Mouse (Mus musculus): ENCODE results near the gene Prkch. TPM values are rescaled to one million over a fixed set of nuclear protein-coding genes. Genes with fewer than 3 reads are reported as not detected.

The Prkch gene
- polyA plus RNA-seq, 1 experiment: 43.1 TPM

DNA sequence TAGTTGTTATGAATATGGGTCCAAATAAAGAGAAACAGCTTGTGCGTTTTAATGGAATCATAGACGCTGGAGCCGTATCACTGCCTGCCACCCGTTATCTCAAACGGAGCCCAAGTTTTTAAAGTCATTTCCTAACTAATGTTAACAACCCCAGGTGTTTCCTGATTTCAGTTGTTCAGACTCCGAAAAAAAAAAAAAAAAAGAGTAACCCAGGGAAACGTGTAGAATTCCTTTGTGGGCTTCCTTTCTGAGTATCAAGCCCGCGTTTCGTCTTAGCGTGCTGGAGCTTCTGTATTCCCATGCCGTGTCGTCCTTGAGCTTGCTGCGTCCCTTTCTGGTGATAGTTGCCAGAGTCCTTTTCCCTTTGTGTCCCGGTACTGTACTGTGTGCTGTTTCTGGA is 10.0 kb upstream of the Prkch start:
- 8% methylated on average over 15 of the region's 15 CpGs for WGBS
- no peaks in the 10 kb centered on the region for H3K27me3 ChIP-seq (ENCODE audit: control insufficient read depth, insufficient read depth, low read length)
- H3K4me3 ChIP-seq (ENCODE audit: control insufficient read depth, insufficient read depth, low read length): peak overlapping the region; percentile 38
- peaks cover 17% of the 10 kb centered on the region for H3K4me1 ChIP-seq (replicated peaks; ENCODE audit: control insufficient read depth, insufficient read depth, low read length)
- DNase-seq: no peak
- TF ChIP-seq CTCF (IDR thresholded peaks at IDR 0.05; ENCODE audit: borderline replicate concordance, control insufficient read depth, extremely low read depth, insufficient read depth, low read length, poor library complexity): no peak
- TF ChIP-seq POLR2A (IDR thresholded peaks at IDR 0.05; ENCODE audit: control insufficient read depth, extremely low read depth, insufficient read depth, low read length, poor library complexity): no peak
- H3K36me3 ChIP-seq (ENCODE audit: control insufficient read depth, insufficient read depth, low read length): no peaks in the 10 kb centered on the region
- H3K27ac ChIP-seq (ENCODE audit: control insufficient read depth, insufficient read depth, low read length): peak overlapping the region; percentile 22; the same call in 1 of the 2 replicates

DNA sequence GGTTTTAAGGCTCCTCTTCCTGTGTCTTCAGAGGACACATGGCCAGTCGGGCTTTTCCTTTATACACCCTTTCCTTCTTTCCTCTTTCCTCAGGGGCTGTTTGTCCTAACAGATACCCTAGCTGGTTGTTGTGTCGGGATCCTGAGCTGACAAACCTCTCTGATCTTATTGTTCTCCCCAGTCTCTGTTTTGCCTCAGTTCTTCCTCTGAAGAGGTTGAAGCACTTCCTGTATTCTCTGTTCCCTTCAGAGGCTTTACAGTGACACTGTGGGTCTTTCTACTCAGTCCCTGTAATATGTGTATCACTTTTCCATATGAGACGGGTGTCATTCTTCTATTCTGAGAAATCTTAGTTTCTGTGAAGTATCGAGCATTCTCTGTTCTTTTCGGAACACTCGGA is 6.5 kb upstream of the Prkch start:
- WGBS: 47% methylated on average over 6 of the region's 6 CpGs
- peaks cover 22% of the 10 kb centered on the region for H3K4me1 ChIP-seq (replicated peaks; ENCODE audit: control insufficient read depth, insufficient read depth, low read length)
- H3K27me3 ChIP-seq (ENCODE audit: control insufficient read depth, insufficient read depth, low read length): no peaks in the 10 kb centered on the region
- peak overlapping the region; percentile 36; the same call in 1 of the 2 replicates for H3K27ac ChIP-seq (ENCODE audit: control insufficient read depth, insufficient read depth, low read length)
- no peak for TF ChIP-seq CTCF (IDR thresholded peaks at IDR 0.05; ENCODE audit: borderline replicate concordance, control insufficient read depth, extremely low read depth, insufficient read depth, low read length, poor library complexity)
- TF ChIP-seq POLR2A (IDR thresholded peaks at IDR 0.05; ENCODE audit: control insufficient read depth, extremely low read depth, insufficient read depth, low read length, poor library complexity): no peak
- no peaks in the 10 kb centered on the region for H3K36me3 ChIP-seq (ENCODE audit: control insufficient read depth, insufficient read depth, low read length)
- no peak overlapping the region for H3K4me3 ChIP-seq (ENCODE audit: control insufficient read depth, insufficient read depth, low read length)
- DNase-seq: no peak

DNA sequence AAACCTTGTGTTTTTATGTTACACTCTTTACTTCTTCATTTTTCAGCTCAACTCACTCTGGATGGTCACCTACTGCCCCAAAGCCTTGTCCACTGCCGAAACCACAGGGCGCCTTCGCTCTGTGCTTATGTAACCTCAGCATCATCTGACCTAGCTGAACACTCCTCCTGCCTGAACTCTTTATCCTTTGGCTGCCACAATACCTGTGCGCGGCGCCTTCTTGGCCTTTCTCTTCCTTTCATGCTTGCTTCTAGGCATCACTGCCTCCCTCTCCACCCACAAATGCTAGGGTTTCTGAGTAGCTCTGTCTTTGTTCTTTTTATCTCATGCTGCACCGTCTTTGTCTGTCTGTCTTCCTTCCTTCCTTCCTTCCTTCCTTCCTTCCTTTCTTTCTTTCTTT is 3.8 kb upstream of the Prkch start:
- Histone ChIP-seq H3K4me1 (replicated peaks; ENCODE audit: control insufficient read depth, insufficient read depth, low read length) (peaks cover 17% of the 10 kb centered on the region), H3K4me3 (ENCODE audit: control insufficient read depth, insufficient read depth, low read length) (no peak overlapping the region), H3K27ac (ENCODE audit: control insufficient read depth, insufficient read depth, low read length) (no peak overlapping the region), H3K27me3 (ENCODE audit: control insufficient read depth, insufficient read depth, low read length) (no peaks in the 10 kb centered on the region), H3K36me3 (ENCODE audit: control insufficient read depth, insufficient read depth, low read length) (no peaks in the 10 kb centered on the region)
- 47% methylated on average over 7 of the region's 7 CpGs for WGBS
- no peak for TF ChIP-seq POLR2A (IDR thresholded peaks at IDR 0.05; ENCODE audit: control insufficient read depth, extremely low read depth, insufficient read depth, low read length, poor library complexity)
- TF ChIP-seq CTCF (IDR thresholded peaks at IDR 0.05; ENCODE audit: borderline replicate concordance, control insufficient read depth, extremely low read depth, insufficient read depth, low read length, poor library complexity): no peak
- DNase-seq: no peak

DNA sequence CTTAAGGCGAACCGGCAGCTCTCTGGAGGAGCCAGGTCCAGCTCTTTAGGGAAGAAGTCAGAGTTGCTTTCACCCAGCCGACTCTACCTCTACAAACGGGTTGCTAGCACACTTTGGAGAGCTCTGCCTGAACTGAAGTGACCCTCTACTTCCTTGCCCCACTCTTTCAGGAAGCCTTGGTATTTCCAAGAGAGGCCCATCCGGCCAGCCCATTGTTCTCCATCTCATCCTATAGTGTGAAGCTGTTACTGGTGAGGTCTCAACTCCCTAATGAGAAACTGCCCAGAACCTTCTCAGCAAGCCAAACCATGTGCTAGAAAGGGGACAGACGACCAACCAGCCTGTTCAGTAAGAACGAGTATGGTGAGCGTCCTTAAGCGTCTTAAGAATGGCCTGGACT is 1.3 kb upstream of the Prkch start:
- WGBS: 92% methylated on average over 9 of the region's 9 CpGs
- no peak for DNase-seq
- peaks cover 15% of the 10 kb centered on the region for H3K4me1 ChIP-seq (replicated peaks; ENCODE audit: control insufficient read depth, insufficient read depth, low read length)
- no peak for TF ChIP-seq CTCF (IDR thresholded peaks at IDR 0.05; ENCODE audit: borderline replicate concordance, control insufficient read depth, extremely low read depth, insufficient read depth, low read length, poor library complexity)
- H3K36me3 ChIP-seq (ENCODE audit: control insufficient read depth, insufficient read depth, low read length): no peaks in the 10 kb centered on the region
- H3K4me3 ChIP-seq (ENCODE audit: control insufficient read depth, insufficient read depth, low read length): no peak overlapping the region
- H3K27ac ChIP-seq (ENCODE audit: control insufficient read depth, insufficient read depth, low read length): no peak overlapping the region
- no peaks in the 10 kb centered on the region for H3K27me3 ChIP-seq (ENCODE audit: control insufficient read depth, insufficient read depth, low read length)

DNA sequence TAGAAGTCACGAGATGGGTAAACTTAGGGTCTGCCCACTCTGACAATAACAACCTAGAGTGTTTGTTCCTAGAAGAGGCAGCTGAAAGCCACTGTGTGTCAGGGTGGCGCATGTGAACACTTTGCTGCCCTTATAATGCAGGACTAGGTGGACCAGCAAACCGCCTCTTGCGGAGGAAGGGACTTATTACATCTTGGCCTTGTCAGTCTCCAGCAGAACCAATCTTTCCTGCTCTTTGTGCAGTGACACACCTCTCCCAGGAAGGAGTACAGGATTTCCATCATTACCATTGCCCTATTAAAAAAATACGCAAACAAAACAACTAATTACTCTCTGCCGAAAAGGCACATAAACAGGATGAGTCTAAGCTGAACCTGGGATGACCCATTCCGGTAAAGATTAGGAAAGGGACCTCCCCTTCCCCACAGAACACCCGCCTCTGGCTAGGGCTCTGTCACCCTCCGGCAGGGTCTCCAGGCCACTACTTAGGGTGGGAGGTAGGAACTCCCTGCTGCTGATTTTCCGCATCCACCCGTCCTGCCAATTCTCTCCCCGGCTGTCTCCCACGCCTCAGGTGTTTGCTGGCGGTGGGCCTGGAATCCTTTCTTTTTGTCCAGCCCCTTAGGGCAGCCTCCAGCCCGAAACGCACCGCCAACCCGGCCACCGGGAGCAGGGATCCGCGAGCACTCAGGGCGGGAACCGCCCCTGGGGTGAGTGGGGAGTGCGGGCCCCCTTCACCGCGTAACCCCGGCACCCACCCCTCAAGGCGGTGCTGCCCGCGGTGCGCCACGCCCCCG is 585 bp upstream of the Prkch start:
- Histone ChIP-seq H3K4me1 (replicated peaks; ENCODE audit: control insufficient read depth, insufficient read depth, low read length) (peaks cover 12% of the 10 kb centered on the region), H3K4me3 (ENCODE audit: control insufficient read depth, insufficient read depth, low read length) (peak overlapping the region; percentile 87), H3K36me3 (ENCODE audit: control insufficient read depth, insufficient read depth, low read length) (no peaks in the 10 kb centered on the region), H3K27ac (ENCODE audit: control insufficient read depth, insufficient read depth, low read length) (no peak overlapping the region), H3K27me3 (ENCODE audit: control insufficient read depth, insufficient read depth, low read length) (no peaks in the 10 kb centered on the region)
- no peak for DNase-seq
- 0 out of 2 replicates have a peak, but pooled peaks have one; percentile 1 for TF ChIP-seq POLR2A (IDR thresholded peaks at IDR 0.05; ENCODE audit: control insufficient read depth, extremely low read depth, insufficient read depth, low read length, poor library complexity)
- no peak; the same call in 1 of the 2 replicates for TF ChIP-seq CTCF (IDR thresholded peaks at IDR 0.05; ENCODE audit: borderline replicate concordance, control insufficient read depth, extremely low read depth, insufficient read depth, low read length, poor library complexity)
- WGBS: 18% methylated on average over 33 of the region's 33 CpGs

DNA sequence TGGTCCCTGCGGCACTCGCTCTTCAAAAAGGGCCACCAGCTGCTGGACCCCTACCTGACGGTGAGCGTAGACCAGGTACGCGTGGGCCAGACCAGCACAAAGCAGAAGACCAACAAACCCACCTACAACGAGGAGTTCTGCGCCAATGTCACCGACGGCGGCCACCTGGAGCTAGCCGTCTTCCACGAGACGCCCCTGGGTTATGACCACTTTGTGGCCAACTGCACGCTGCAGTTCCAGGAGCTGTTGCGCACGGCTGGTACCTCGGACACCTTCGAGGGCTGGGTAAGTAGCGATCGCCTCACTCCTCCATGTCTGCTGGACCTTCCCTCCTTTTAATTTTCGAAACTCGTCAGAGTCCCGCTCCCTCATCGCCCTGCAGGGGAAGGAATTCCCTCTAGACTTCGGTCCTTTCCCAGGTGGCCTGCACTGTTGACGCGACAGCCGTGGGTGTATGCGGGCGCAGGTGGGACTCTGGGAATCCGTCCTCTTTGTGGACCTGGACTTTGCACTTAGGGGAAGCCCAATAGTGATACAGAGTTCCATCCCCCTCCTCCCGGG is 725 bp downstream of the Prkch start:
- Histone ChIP-seq H3K4me1 (replicated peaks; ENCODE audit: control insufficient read depth, insufficient read depth, low read length) (peaks cover 12% of the 10 kb centered on the region), H3K27ac (ENCODE audit: control insufficient read depth, insufficient read depth, low read length) (peak overlapping the region; percentile 6; the same call in 1 of the 2 replicates), H3K27me3 (ENCODE audit: control insufficient read depth, insufficient read depth, low read length) (no peaks in the 10 kb centered on the region), H3K36me3 (ENCODE audit: control insufficient read depth, insufficient read depth, low read length) (no peaks in the 10 kb centered on the region), H3K4me3 (ENCODE audit: control insufficient read depth, insufficient read depth, low read length) (peak overlapping the region; percentile 87)
- peak; percentile 43 for DNase-seq
- TF ChIP-seq CTCF (IDR thresholded peaks at IDR 0.05; ENCODE audit: borderline replicate concordance, control insufficient read depth, extremely low read depth, insufficient read depth, low read length, poor library complexity): no peak
- no peak for TF ChIP-seq POLR2A (IDR thresholded peaks at IDR 0.05; ENCODE audit: control insufficient read depth, extremely low read depth, insufficient read depth, low read length, poor library complexity)
- WGBS: under 1% methylated on average over 33 of the region's 33 CpGs

Measured in thymus, adult 2 months (tissue).